In the genomic region with DNA sequence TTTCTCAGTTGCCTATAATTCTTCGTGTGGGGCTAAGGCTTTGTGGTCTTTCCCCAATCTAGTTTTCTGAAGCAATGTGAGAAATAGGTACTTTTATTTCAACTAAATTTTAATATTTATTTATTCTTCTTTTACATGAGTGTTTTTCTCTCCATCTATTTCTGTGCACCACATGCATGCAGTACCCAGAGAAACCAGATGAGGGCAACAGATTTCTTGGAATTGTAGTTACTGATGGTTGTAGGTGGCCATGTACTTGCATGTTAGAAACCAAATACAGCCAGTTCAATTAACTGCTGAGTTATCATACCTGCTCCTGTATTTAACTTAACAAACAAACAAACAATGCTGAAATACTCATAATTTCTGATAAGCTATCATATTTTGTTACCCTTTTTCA, we compare ENCODE assay signal across 7 mouse cellular contexts.
DNase-seq lines count a peak whose midpoint lies in the region.

No protein-coding gene starts in this region.

- DNase-seq in layer of hippocampus, adult 11-12 months (ENCODE audit: low spot score) = peak; percentile 23
- DNase-seq in layer of hippocampus, adult 9-10 months (ENCODE audit: low spot score) = no peak
- DNase-seq in thymus, postnatal 4 days = peak; percentile 21
- no peak for DNase-seq in thymus, adult 18-20 months
- peak; percentile 40 for DNase-seq in embryo, embryonic 11 days
- DNase-seq in spleen, postnatal 4 days (ENCODE audit: low spot score in 2 of 2) = no peak
- no peak for DNase-seq in thymus, postnatal 0 days (ENCODE audit: low spot score)

Comparison
In these comparisons a context has a peak if more than half of its experiments do, and no peak if none do; other contexts are left out.
1. DNase-seq: peak in layer of hippocampus, adult 11-12 months (single experiment), thymus, postnatal 4 days (single experiment) and embryo, embryonic 11 days (single experiment); none in layer of hippocampus, adult 9-10 months (single experiment), thymus, adult 18-20 months (0 of 2), spleen, postnatal 4 days (0 of 2) and thymus, postnatal 0 days (single experiment).